Mouse (Mus musculus) intestine, embryonic 16.5 days (tissue): Measurements from ENCODE around the gene A230050P20Rik. TPM values are rescaled to one million over a fixed set of nuclear protein-coding genes. Genes with fewer than 3 reads are reported as not detected.

Source experiments
- ATAC-seq: fragments of 200-750 bp; cut with Nextera tagmentation; 2 replicates; pipeline ENCODE4 v1.8.0; 2017; ENCODE audit warnings: moderate TSS enrichment, moderate library complexity
- H3K27ac ChIP-seq: fragments of 300-500 bp; sonication (generic); 2 replicates; pipeline ENCODE4 v1.5.1; 2014; ENCODE audit warnings: mild to moderate bottlenecking, low read length
- H3K27me3 ChIP-seq: fragments of 300-500 bp; sonication (generic); replicated peaks from 2 replicates; pipeline ENCODE4 v1.6.1; 2014; ENCODE audit warnings: low read length, control low read depth, mixed read lengths; ENCODE audit not compliant: control insufficient read depth, insufficient read depth
- H3K36me3 ChIP-seq: fragments of 300-500 bp; sonication (generic); 2 replicates; pipeline ENCODE4 v1.6.1; 2014; ENCODE audit warnings: low read length, control low read depth; ENCODE audit not compliant: control insufficient read depth, insufficient read depth
- H3K4me1 ChIP-seq: fragments of 300-500 bp; sonication (generic); 2 replicates; pipeline ENCODE4 v1.6.1; 2014; ENCODE audit warnings: low read length, control low read depth, mixed read lengths; ENCODE audit not compliant: control insufficient read depth, insufficient read depth
- H3K4me2 ChIP-seq: fragments of 300-500 bp; sonication (generic); 2 replicates; pipeline ENCODE4 v1.6.1; 2014; ENCODE audit warnings: low read depth, low read length, control low read depth
- H3K4me3 ChIP-seq: fragments of 300-500 bp; sonication (generic); 2 replicates; pipeline ENCODE4 v1.5.1; 2014; ENCODE audit warnings: mild to moderate bottlenecking, low read length
- H3K9ac ChIP-seq: fragments of 300-500 bp; sonication (generic); 2 replicates; pipeline ENCODE4 v1.6.1; 2014; ENCODE audit warnings: low read depth, low read length
- H3K9me3 ChIP-seq: fragments of 300-500 bp; sonication (generic); 2 replicates; pipeline ENCODE4 v1.6.1; 2016; ENCODE audit warnings: low read length, control low read depth; ENCODE audit not compliant: control insufficient read depth
- WGBS: fragments of 180-500 bp; shearing (Covaris S2); extraction: QIAGEN DNeasy Blood & Tissue Kit; methylation state at CpG from one replicate; pipeline ENCODE4 v1.1.7; 2014; 5-methylcytosine and 5-hydroxymethylcytosine counted together
- microRNA-seq: library from miRNA; unstranded; fragments of <30 nt; microRNA quantifications from one replicate; pipeline ENCODE4, GENCODE M21; 2016
- polyA plus RNA-seq: library from polyadenylated mRNA; unstranded; fragments of >200 nt; fragmentation: Nextera tagmentation; extraction: Ambion mirVana; gene quantifications from 2 replicates; pipeline ENCODE4 v1.2.1, GENCODE M21; 2015

Gene A230050P20Rik
- polyA plus RNA-seq, 1 experiment from 2014 or later: 18.3 TPM

- 0 out of 2 replicates have a peak, but pooled peaks have one; percentile 11 for ATAC-seq
- H3K27me3 ChIP-seq: no peaks in the 10 kb centered on the region
- H3K4me2 ChIP-seq: no peak overlapping the region
- no peak overlapping the region for H3K27ac ChIP-seq
- H3K36me3 ChIP-seq: peaks cover 7% of the 10 kb centered on the region; the same call in 1 of the 2 replicates
- H3K9me3 ChIP-seq: no peaks in the 10 kb centered on the region
- peaks cover 13% of the 10 kb centered on the region for H3K4me1 ChIP-seq
- peak overlapping the region; percentile 31; the same call in 1 of the 2 replicates for H3K9ac ChIP-seq
- H3K4me3 ChIP-seq: no peak overlapping the region
- WGBS: 13% methylated on average over 13 of the region's 13 CpGs
Measured at GRCm38 (mm10) chr9:20901466-20902173, 33.2 kb downstream of the A230050P20Rik start.

- WGBS: 20% methylated on average over 6 of the region's 6 CpGs
- H3K4me2 ChIP-seq: no peak overlapping the region
Measured at GRCm38 (mm10) chr9:20902174-20902491, 33.7 kb downstream of the A230050P20Rik start.

GRCm38 (mm10) chr9:20909948-20910347 lies 41.5 kb downstream of the A230050P20Rik start:
- WGBS: 93% methylated on average over 9 of the region's 9 CpGs
- Histone ChIP-seq H3K9me3 (no peaks in the 10 kb centered on the region), H3K27me3 (no peaks in the 10 kb centered on the region), H3K27ac (no peak overlapping the region), H3K36me3 (peaks cover 54% of the 10 kb centered on the region), H3K4me1 (no peaks in the 10 kb centered on the region), H3K4me3 (no peak overlapping the region), H3K4me2 (no peak overlapping the region), H3K9ac (no peak overlapping the region)
- no peak for ATAC-seq

More at GRCm38 (mm10) chr9:20902174-20902491, 33.7 kb downstream of the A230050P20Rik start:
- Histone ChIP-seq H3K36me3 (peaks cover 8% of the 10 kb centered on the region; the same call in 1 of the 2 replicates), H3K27ac (no peak overlapping the region), H3K4me3 (no peak overlapping the region), H3K27me3 (no peaks in the 10 kb centered on the region), H3K4me1 (peaks cover 9% of the 10 kb centered on the region), H3K9ac (0 out of 2 replicates have a peak overlapping the region, but pooled peaks have one; percentile 31), H3K9me3 (no peaks in the 10 kb centered on the region)
- no peak for ATAC-seq

- 81% methylated on average over 4 of the region's 4 CpGs for WGBS
- no peak for ATAC-seq
- no peak overlapping the region for H3K4me2 ChIP-seq
Measured at GRCm38 (mm10) chr9:20916160-20916559, 47.7 kb downstream of the A230050P20Rik start.

GRCm38 (mm10) chr9:20923258-20923657 lies 54.8 kb downstream of the A230050P20Rik start:
- no peaks in the 10 kb centered on the region for H3K9me3 ChIP-seq
- no peak overlapping the region for H3K4me3 ChIP-seq
- no peaks in the 10 kb centered on the region for H3K4me1 ChIP-seq
- H3K27ac ChIP-seq: no peak overlapping the region
- H3K27me3 ChIP-seq: no peaks in the 10 kb centered on the region
- no peak overlapping the region for H3K9ac ChIP-seq
- H3K36me3 ChIP-seq: peaks cover 36% of the 10 kb centered on the region
- no peak for ATAC-seq
- no peak overlapping the region for H3K4me2 ChIP-seq
- WGBS: 89% methylated on average over 3 of the region's 3 CpGs

More at GRCm38 (mm10) chr9:20916160-20916559, 47.7 kb downstream of the A230050P20Rik start:
- H3K9ac ChIP-seq: no peak overlapping the region
- H3K4me1 ChIP-seq: no peaks in the 10 kb centered on the region
- H3K36me3 ChIP-seq: peaks cover 54% of the 10 kb centered on the region
- H3K27me3 ChIP-seq: no peaks in the 10 kb centered on the region
- H3K9me3 ChIP-seq: no peaks in the 10 kb centered on the region
- H3K27ac ChIP-seq: no peak overlapping the region
- H3K4me3 ChIP-seq: no peak overlapping the region

Small RNA genes within 50 kb of the gene (microRNA-seq; reads per million reads assigned to microRNA genes)
- gene Mir7081: 0.68 reads per million

Other genes with a start within 250 kb of the A230050P20Rik start
- gene Ubl5, start 225.8 kb upstream of the A230050P20Rik start, polyA plus RNA-seq: 356 and 361 TPM in 2 replicates
- 16.5 and 17.3 TPM in 2 replicates for gene Fbxl12, start 223.9 kb upstream of the A230050P20Rik start, polyA plus RNA-seq
- gene Pin1, start 216.5 kb upstream of the A230050P20Rik start, polyA plus RNA-seq: 42.0 and 45.4 TPM in 2 replicates
- 6.7 and 7.8 TPM in 2 replicates for gene Olfm2, start 122.3 kb upstream of the A230050P20Rik start, polyA plus RNA-seq
- gene Col5a3, start 53.6 kb upstream of the A230050P20Rik start, polyA plus RNA-seq: 1.8 and 2.4 TPM in 2 replicates
- not detected in 2 replicates for gene Rdh8, start 50.1 kb upstream of the A230050P20Rik start, polyA plus RNA-seq
- 10.7 and 11.2 TPM in 2 replicates for gene Angptl6, start 11.1 kb downstream of the A230050P20Rik start, polyA plus RNA-seq
- gene Ppan, start 19.5 kb downstream of the A230050P20Rik start, polyA plus RNA-seq: 79.5 and 97.6 TPM in 2 replicates
- gene Eif3g, start 30.0 kb downstream of the A230050P20Rik start, polyA plus RNA-seq: 261 and 297 TPM in 2 replicates
- gene Dnmt1, start 91.2 kb downstream of the A230050P20Rik start, polyA plus RNA-seq: 56.3 and 56.9 TPM in 2 replicates
- gene S1pr2, start 108.1 kb downstream of the A230050P20Rik start, polyA plus RNA-seq: 24.3 and 24.4 TPM in 2 replicates
- gene Mrpl4, start 134.1 kb downstream of the A230050P20Rik start, polyA plus RNA-seq: 165 and 181 TPM in 2 replicates
- gene Icam1, start 147.3 kb downstream of the A230050P20Rik start, polyA plus RNA-seq: 12.7 and 13.7 TPM in 2 replicates
- gene Icam4, start 160.7 kb downstream of the A230050P20Rik start, polyA plus RNA-seq: 1.8 and 5.4 TPM in 2 replicates
- 0.09 and 0.10 TPM in 2 replicates for gene Icam5, start 163.4 kb downstream of the A230050P20Rik start, polyA plus RNA-seq
- 0.51 and 1.3 TPM in 2 replicates for gene Zglp1, start 198.5 kb downstream of the A230050P20Rik start, polyA plus RNA-seq
- gene Gm49373, start 204.5 kb downstream of the A230050P20Rik start, polyA plus RNA-seq: 0.44 and 0.55 TPM in 2 replicates
- gene Fdx1l, start 205.0 kb downstream of the A230050P20Rik start, polyA plus RNA-seq: 63.3 and 69.8 TPM in 2 replicates
- 2.5 and 2.9 TPM in 2 replicates for gene Gm38431, start 223.4 kb downstream of the A230050P20Rik start, polyA plus RNA-seq
- gene Raver1, start 223.4 kb downstream of the A230050P20Rik start, polyA plus RNA-seq: 57.7 and 64.7 TPM in 2 replicates